ENCODE assay signal across 16 mouse cellular contexts in the genomic region with DNA sequence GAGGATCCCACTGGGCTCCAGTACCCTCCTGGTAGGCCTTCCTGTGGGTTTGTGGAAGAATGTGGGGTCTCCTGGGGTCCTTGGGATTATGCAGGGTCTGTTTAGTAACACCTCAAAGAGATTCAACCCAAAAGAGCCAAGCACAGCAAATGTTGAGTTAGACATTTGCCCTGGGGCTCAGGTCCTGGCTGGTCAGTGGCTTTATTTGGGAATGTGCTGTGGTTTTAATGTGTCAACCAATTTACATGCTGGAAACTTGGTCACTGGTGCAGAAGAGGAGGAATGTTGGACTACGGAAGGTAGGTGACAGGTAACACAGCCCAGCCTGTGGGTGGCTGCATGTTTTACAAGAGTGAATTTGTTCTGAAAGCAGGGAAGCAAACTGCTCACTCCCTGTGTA. TPM values are rescaled to one million over a fixed set of nuclear protein-coding genes. Genes with fewer than 3 reads are reported as not detected.
"Had no signal": no experiment of that assay in that cellular context is flagged by ENCODE, and none has a peak within 500 bp of the region (broad histone marks: within the 10 kb centered on the region; RNA-seq: fewer than 3 reads in every experiment).

No protein-coding gene starts in this region.

- H3K9me3 ChIP-seq: liver, embryonic 13.5 days; stomach, embryonic 15.5 days had no signal

- H3K27me3 ChIP-seq: liver, embryonic 13.5 days; stomach, embryonic 15.5 days had no signal

- DNase-seq: layer of hippocampus, postnatal 36 days; liver, embryonic 13.5 days; lung, adult 2 months; lung, postnatal 14 days; lung, postnatal 4 days; midbrain, embryonic 14.5 days; right cerebral cortex, postnatal 14 days; right cerebral cortex, postnatal 4 days; thymus, postnatal 36 days had no signal

- H3K27ac ChIP-seq: left cerebral cortex, adult 2 months; liver, embryonic 13.5 days; stomach, embryonic 15.5 days had no signal

- H3K4me3 ChIP-seq: left cerebral cortex, adult 2 months; liver, embryonic 13.5 days; stomach, embryonic 15.5 days had no signal

- ATAC-seq: intestine, postnatal 0 days had no signal

- H3K9ac ChIP-seq: liver, embryonic 13.5 days; stomach, embryonic 15.5 days had no signal

- H3K4me2 ChIP-seq: liver, embryonic 13.5 days; midbrain, embryonic 11.5 days; stomach, embryonic 15.5 days had no signal

RNA-seq across cellular contexts. Expression of a gene that starts 22.1 kb away (rescaled TPM):
- total RNA-seq: liver, adult 2 months; megakaryocyte-erythroid progenitor cell, adult 5-6 weeks had no signal
- polyA plus RNA-seq: liver, adult 2 months; midbrain, embryonic 11.5 days had no signal

RNA-seq across cellular contexts. Expression of a gene that starts 31.3 kb away (rescaled TPM):
- total RNA-seq: liver, adult 2 months; megakaryocyte progenitor cell, adult 5-6 weeks; megakaryocyte-erythroid progenitor cell, adult 5-6 weeks had no signal
- polyA plus RNA-seq: liver, embryonic 13.5 days; midbrain, embryonic 11.5 days had no signal
